Mouse (Mus musculus) mouse embryonic stem cell (cell line): ENCODE measurements around the gene Rsbn1.

Experiments used
- in situ Hi-C, 2 experiments: fragments of 300-500 bp; cut with MboI; formaldehyde crosslinking; loops; 1 replicate in 1 of 2; 3 replicates in 1 of 2; pipeline ENCODE4 v1.14.3; 2019 to 2020; ENCODE audit warnings: low sequenced_read_pairs in 2 of 2, low pct_unique_long_range_greater_than_20kb in 1 of 2, mixed read lengths in 1 of 2; ENCODE audit not compliant: unreplicated experiment in 1 of 2

Rsbn1 gene

DNA sequence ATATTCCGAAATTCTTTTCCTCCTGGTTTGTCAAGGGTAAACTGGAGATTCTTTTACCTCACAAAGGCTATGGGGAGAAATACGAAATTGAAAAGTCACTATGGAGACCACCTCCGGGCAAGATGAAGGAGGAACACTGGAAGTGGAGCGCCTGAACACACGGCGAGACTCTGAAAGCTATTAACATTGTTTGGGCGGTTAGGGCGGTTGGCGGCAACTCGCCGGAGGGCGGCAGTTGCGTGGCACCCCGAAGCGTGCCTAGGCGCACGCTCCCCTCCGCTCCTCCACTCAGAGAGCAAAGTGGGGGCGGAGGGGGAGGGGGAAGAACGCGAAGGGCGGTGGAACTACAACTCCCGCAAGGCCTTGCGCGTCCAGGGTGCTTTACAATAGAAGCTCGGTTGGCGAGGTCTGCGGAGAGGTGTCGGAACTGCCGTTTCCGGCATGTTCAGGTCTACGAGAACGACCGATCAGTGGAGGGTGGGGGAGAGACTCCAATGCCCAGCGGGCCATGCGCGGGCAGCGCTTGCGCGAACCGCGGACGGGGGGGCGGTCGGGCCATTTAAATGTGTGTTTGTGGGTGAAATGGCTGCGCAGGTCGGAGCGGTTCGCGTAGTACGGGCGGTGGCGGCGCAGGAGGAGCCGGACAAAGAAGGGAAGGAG is at the start of gene Rsbn1:
TSS of gene Rsbn1 (plus strand) at position 111 of the 660 bp plus-strand sequence.
- in situ Hi-C loops: no loop called here

GRCm38 (mm10) chr3:103864200-103864599 is 49.7 kb upstream of the Rsbn1 start:
- in situ Hi-C loops: no loop called here

DNA sequence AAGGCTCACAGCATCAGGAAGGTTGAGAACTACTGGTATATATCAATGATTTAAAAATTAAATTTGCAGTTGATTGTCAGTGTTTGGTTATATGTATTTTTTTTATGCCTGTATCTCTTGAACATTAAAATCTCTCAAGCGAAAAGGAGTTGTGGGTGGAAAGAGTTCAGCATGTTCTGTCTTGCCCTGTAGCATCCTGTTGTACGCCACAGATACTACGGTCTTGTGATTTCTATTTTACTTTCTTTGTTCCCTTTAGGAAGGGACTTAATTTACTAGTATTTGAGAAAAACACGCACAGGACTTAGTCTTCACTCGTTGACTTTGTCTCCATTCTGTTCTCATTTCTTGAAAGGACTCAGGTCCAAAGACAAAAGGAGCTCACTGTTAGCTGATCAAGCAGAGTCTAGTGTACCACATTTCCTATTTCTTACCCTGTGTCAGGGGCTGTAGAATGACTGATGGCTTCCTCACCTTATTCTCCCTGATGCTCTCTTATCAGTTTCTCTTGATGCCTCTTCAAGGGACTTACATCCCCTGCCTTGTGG is 46.4 kb upstream of the Rsbn1 start:
- in situ Hi-C loops: no loop called here

- in situ Hi-C loops: no loop called here
Observed at GRCm38 (mm10) chr3:103868008-103868407, 45.9 kb upstream of the Rsbn1 start.

GRCm38 (mm10) chr3:103872663-103873098 is 41.2 kb upstream of the Rsbn1 start:
- in situ Hi-C loops: no loop called here

DNA sequence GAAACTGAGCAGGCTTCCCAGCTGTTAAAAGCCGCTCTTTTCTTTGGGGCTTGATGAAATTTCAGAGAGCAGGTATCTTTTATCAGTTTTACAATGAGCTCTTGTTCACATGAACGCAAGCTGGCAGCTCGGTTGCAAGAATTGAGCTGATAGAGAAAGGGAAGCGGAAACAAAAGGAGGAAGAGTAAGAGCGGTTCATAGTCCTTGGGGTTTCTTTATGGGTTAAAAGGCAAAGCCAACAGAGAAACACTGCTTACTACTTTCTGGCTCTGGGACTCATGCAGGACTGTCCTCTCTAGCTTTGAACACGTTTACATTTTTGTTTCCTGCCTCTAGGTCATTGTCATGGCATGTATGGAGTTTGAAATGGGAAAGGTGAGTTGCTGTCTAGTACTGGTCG is 39.6 kb upstream of the Rsbn1 start:
- in situ Hi-C loops: no loop called here

- in situ Hi-C loops: no loop called here
Observed at GRCm38 (mm10) chr3:103885946-103886345, 28.0 kb upstream of the Rsbn1 start.

- in situ Hi-C loops: no loop called here
Observed at GRCm38 (mm10) chr3:103887581-103887980, 26.3 kb upstream of the Rsbn1 start.

DNA sequence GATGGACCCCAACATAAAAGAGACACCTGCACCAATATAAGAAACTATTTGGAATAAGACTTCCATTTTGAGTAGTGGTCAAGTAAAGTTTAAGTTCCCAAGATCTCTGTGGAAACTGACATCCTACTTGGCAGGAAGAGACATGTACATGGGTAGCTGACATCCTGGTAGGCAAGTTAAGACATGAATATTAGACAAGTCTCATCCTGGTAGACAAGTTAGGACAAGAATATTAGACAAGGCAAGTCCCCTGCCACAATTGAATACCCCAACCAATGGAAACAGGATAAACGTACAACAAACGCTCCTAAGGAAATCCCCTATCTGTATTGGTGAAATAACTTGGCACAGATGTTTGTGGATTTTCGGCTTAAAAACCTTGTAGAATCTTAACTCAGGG is 20.5 kb upstream of the Rsbn1 start:
- in situ Hi-C loops: no loop called here

GRCm38 (mm10) chr3:103904705-103905104 is 9.2 kb upstream of the Rsbn1 start:
- in situ Hi-C loops: no loop called here

- in situ Hi-C loops: no loop called here
Observed at GRCm38 (mm10) chr3:103907335-103908030, 6.4 kb upstream of the Rsbn1 start.

DNA sequence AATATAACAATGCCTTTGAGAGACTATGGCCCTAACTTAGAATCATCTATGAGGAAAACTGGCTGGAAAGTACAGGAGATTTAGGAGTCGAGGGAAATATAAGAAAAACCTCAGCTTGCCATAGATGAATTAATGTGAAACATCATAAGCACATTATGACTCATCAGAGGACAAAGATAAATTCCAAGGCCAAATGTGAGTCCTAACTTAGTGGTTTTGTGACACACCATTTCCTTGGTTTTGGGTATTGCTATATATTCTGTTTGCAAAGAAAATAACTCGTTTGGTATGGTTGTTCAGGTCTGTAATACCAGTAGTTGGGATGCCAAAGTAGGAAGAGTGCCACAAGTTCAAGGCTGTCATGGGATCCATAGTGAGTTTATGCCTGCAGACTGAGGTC is 5.1 kb upstream of the Rsbn1 start:
- in situ Hi-C loops: no loop called here

DNA sequence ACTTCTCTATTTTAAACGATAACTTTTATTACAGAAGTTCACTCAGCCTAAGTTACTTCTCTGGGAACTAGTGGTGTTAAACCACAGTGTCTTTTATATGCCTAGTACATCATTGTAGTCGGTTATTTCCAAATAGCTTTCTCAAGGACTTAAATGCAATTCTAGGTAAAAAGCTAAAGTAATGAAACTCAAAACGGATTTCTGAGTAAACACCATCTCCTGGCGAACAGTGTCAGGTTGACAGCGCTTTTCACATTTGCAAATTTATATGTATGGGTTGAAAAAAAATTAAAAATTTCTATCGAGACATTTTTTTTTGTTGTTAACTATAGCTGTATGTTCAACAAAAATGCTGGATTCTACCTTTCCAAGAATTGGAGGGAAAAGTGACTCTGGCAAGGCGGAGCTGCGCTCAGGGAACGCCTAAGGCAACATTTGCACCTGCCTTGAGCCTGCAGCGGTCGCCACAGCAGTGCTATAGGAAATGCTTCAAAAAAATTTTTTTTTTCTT is 414 bp upstream of the Rsbn1 start:
- in situ Hi-C loops: no loop called here

DNA sequence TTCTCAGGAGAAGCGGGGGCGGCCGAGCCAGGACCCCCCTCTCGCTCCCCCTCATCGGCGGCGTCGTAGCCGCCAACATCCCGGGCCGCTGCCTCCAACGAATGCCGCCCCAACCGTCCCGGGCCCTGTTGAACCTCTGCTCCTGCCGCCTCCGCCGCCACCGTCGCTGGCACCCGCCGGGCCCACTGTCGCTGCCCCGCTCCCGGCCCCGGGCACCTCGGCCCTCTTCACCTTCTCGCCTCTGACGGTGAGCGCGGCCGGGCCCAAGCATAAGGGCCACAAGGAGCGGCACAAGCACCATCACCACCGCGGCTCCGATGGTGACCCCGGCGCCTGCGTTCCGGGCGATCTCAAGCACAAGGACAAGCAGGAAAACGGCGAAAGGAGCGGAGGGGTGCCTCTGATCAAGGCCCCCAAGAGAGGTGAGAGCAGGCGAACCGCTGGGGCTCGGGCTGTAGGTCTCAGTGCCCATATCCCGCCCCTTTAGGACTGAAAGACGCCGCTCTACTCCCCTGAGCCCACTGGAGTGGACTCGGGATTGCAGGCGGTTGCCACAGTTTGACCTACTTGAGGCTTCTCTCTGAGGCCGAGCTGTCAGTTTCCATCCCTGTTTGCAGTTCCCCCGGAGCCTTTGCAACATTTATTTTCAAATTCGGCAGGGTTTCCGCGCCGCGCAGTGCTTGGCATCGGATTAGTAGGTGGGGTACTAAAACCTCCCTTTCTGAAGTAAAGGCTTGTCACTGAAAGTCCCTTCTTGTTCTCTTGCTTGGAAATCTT is 1.0 kb downstream of the Rsbn1 start:
- in situ Hi-C loops: no loop called here

GRCm38 (mm10) chr3:103915509-103915896 is 1.6 kb downstream of the Rsbn1 start:
- in situ Hi-C loops: no loop called here

DNA sequence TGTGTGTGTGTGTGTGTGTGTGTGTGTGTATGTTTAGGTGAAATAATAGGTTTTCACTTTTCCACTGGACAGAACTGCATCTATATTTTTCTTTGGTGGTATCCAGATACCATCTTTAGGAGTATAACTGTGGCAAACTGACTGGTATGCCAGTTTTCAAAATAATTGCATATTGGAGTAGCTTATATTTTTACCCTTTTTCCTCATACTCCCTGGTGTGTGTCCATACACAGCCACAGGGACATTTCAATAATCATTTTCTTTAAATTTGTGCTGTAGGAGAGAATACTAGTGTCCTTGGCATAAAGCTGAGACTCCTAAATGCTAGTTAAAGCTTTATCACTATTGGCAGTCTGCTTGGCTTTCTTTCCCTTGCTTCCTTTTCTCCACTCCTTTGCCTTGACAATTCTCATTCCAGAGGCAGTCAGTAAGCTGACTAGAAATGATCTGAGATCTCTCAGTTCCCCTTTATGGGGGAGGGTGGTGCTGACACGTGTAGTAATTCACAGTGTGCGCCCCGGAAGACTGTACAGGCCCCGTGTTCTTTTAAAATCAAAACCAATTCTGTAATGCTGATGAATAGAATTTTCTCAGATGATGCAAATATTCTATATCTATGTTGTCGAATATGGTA is 2.4 kb downstream of the Rsbn1 start:
- in situ Hi-C loops: no loop called here

- in situ Hi-C loops: no loop called here
Observed at GRCm38 (mm10) chr3:103916839-103917237, 2.9 kb downstream of the Rsbn1 start.

GRCm38 (mm10) chr3:103920094-103920493 is 6.2 kb downstream of the Rsbn1 start:
- in situ Hi-C loops: no loop called here

- in situ Hi-C loops: no loop called here
Observed at GRCm38 (mm10) chr3:103925302-103925701, 11.4 kb downstream of the Rsbn1 start.
